Mouse (Mus musculus) kidney, adult 8-10 months (tissue): Measurements from ENCODE around the gene Sox4.

Experiments
- DNase-seq, 2 experiments: peaks; one replicate each; pipeline ENCODE4 v3.0.0; 2022

Gene Sox4

GRCm38 (mm10) chr13:28946565-28947135 lies 6.9 kb downstream of the Sox4 start:
- no peak for DNase-seq

GRCm38 (mm10) chr13:28945681-28946080 lies 7.8 kb downstream of the Sox4 start:
- no peak for DNase-seq

- DNase-seq, result no peak
These were observed 10.6 kb downstream of the Sox4 start for GRCm38 (mm10) chr13:28942926-28943325.

- no peak for DNase-seq
These were observed 11.4 kb downstream of the Sox4 start for GRCm38 (mm10) chr13:28941983-28942630.

- DNase-seq, result peak; percentile 26 to 48
These were observed 20.1 kb downstream of the Sox4 start for GRCm38 (mm10) chr13:28933375-28933774.

GRCm38 (mm10) chr13:28931776-28932175 lies 21.7 kb downstream of the Sox4 start:
- DNase-seq, result no peak

- DNase-seq, result peak; percentile 17 to 48
These were observed 22.2 kb downstream of the Sox4 start for GRCm38 (mm10) chr13:28931266-28931665.

GRCm38 (mm10) chr13:28930364-28930763 lies 23.1 kb downstream of the Sox4 start:
- DNase-seq, result no peak

GRCm38 (mm10) chr13:28929936-28930335 lies 23.6 kb downstream of the Sox4 start:
- DNase-seq, result no peak

GRCm38 (mm10) chr13:28923136-28923535 lies 30.4 kb downstream of the Sox4 start:
- no peak for DNase-seq

- peak; percentile 9 to 17 for DNase-seq
These were observed 35.9 kb downstream of the Sox4 start for GRCm38 (mm10) chr13:28917379-28918250.

- DNase-seq, result no peak
These were observed 39.9 kb downstream of the Sox4 start for GRCm38 (mm10) chr13:28913656-28914055.

- no peak for DNase-seq
These were observed 46.5 kb downstream of the Sox4 start for GRCm38 (mm10) chr13:28906981-28907380.
